Mouse (Mus musculus): Measurements from ENCODE around the gene Chmp6.
A peak's percentile ranks its signal among the peaks of the same experiment; 100 is the strongest.

Gene Chmp6

GRCm38 (mm10) chr11:119958856-119959255, 45.6 kb downstream of the Chmp6 start:
- DNase-seq (ENCODE audit: low read depth, low spot score), result no peak

- no peak for DNase-seq (ENCODE audit: low read depth, low spot score)
Measured at GRCm38 (mm10) chr11:119959714-119960113, 46.5 kb downstream of the Chmp6 start.

DNA sequence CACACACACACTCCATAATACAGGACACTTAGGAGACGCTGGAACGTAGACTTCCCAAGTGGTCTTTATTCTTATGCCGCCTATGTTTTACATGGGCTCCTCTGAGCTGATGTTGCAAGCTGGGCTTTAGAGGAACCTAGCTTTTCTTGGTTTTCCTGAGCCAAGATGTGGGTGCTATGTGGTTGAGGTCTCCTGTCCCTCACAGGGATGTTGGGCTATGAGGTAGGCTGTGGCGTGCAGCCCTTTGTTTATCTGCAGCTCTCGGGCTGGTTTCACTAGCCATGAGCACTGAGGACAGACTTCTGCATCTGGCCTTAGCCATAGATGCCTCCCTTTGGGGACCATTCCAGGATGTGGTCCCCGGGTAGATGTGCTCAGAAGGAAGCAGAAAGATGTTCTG, 47.4 kb downstream of the Chmp6 start:
- DNase-seq (ENCODE audit: low read depth, low spot score), result no peak

GRCm38 (mm10) chr11:119961511-119961910, 48.3 kb downstream of the Chmp6 start:
- peak; percentile 88 for DNase-seq (ENCODE audit: low read depth, low spot score)

DNA sequence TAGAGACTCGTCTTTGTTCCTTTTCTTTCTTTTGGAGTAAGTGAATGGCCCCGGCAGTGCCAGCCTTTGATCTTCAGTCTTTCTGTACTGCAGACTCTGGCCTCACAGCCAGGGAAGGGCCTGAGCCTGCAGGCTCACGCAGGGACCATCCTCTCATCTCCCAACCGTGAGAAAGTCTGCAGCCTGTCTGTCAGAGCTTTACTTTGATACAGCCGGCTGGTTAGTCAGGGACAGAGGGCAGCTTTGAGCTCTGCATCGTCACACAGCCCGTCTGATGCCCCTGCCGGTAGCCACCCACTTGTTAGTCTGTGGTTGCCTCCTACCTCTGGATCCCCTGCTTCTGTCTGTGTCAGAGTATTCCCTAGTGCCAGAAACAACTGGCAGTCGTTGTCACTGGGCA, 51.8 kb downstream of the Chmp6 start:
- DNase-seq (ENCODE audit: low read depth, low spot score), result no peak

DNA sequence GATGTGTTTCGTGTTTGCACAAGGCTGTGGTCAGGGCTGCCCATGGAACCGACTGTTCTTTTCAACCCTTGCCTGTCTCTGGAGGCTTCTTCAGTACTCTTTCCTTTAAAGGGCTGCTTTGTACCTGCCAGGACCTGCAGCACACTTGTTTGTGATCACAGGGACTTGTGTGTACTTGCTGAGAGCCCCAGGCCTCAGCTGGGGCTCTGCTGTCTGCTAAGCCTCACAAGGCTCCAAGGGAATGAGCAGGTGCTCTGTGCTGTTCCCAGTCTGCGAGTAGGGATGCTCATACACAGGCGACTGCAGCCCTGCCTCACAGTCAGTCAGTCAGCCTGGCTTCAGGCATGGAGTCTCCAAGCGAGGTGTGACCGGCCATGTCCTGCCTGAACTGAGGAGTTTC, 53.1 kb downstream of the Chmp6 start:
- DNase-seq (ENCODE audit: low read depth, low spot score), result no peak

- no peak for DNase-seq (ENCODE audit: low read depth, low spot score)
Measured at GRCm38 (mm10) chr11:119967401-119967800, 54.2 kb downstream of the Chmp6 start.

DNA sequence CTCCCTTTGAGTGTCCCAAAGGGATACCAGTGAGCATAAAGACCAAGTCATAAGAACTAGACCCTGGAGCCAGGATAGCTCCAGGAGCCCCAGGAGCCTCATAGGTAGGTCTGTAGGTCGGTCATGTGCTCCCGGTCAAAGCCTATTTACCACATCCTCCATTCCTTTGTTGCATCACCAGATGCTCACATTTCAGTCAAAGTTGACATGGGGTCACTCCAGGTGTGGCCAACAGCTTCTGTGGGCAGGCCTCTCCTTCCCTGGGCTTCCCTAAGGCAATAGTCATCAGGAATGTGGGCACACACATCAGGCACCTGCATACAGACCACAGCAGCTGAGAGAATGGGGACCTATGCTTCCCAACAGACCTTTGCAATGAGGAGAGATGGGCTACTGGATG, 54.7 kb downstream of the Chmp6 start:
- no peak for DNase-seq (ENCODE audit: low read depth, low spot score)

All from telencephalon, adult 2 months (tissue).